Mouse (Mus musculus): ENCODE measurements around the gene Spag6. TPM values are rescaled to one million over a fixed set of nuclear protein-coding genes. Genes with fewer than 3 reads are reported as not detected.

Gene Spag6
- polyA plus RNA-seq, 1 experiment, result 0.26 TPM

DNA sequence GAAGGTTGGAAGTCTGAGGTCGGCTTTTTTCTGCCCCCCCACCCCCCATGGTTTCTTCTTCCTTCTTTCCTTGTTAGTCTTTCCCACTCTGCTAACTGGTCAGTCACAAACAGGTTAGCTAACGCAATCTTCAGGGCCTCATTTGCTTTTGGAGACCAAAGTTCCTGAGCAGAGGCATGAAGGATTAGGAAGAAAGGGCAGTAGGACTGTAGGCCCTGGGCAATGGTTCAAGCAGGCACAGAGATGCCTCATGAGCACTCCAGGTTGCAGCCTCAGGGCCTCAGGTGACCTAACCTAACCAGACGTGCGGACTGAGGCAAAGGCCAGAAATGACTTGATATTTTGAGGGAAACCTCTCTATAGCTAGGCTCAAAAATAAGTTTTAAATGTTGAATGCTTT lies 24.7 kb downstream of the Spag6 start:
- Histone ChIP-seq H3K27me3 (ENCODE audit: control insufficient read depth, insufficient read depth, low read length) (no peaks in the 10 kb centered on the region), H3K4me1 (replicated peaks; ENCODE audit: control insufficient read depth, insufficient read depth, low read length) (no peaks in the 10 kb centered on the region), H3K36me3 (ENCODE audit: control insufficient read depth, insufficient read depth, low read length) (no peaks in the 10 kb centered on the region), H3K4me3 (ENCODE audit: control insufficient read depth, insufficient read depth, low read length) (no peak overlapping the region), H3K27ac (ENCODE audit: control insufficient read depth, insufficient read depth, low read length) (no peak overlapping the region)
- TF ChIP-seq CTCF (IDR thresholded peaks at IDR 0.05; ENCODE audit: borderline replicate concordance, control insufficient read depth, extremely low read depth, insufficient read depth, low read length, poor library complexity), result no peak
- no peak for TF ChIP-seq POLR2A (IDR thresholded peaks at IDR 0.05; ENCODE audit: control insufficient read depth, extremely low read depth, insufficient read depth, low read length, poor library complexity)
- no peak for DNase-seq
- WGBS, result 95% methylated on average over 4 of the region's 4 CpGs

DNA sequence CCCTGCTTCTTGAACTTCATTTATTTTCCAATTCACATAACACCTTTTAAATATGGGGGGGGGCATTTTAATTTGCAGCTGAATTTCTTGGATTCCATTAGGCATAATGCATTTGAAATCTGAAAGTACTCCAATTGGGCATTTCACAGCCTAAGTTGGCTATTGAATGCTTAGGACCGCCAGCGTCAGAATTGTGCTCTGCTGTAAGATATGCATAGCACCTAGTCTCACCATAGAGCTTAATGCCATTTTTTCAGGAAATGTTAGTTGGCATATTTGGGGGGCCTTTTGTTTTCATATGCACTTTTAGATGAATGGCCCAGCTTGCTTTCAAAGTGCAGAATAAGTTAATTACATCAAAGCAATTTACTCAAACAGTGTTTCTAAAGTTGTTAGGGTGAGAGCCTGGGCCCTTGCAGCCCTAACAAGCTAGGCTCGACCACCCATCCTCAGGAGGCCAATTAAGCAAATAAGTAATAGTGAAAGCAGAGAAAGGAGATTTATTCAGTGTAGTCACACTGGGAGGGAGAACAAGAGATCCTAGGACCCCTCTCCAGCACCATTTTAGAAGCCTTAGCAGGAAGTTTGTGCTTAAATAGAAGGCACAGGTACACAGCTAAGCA lies 28.5 kb downstream of the Spag6 start:
- TF ChIP-seq CTCF (IDR thresholded peaks at IDR 0.05; ENCODE audit: borderline replicate concordance, control insufficient read depth, extremely low read depth, insufficient read depth, low read length, poor library complexity) (no peak), POLR2A (IDR thresholded peaks at IDR 0.05; ENCODE audit: control insufficient read depth, extremely low read depth, insufficient read depth, low read length, poor library complexity) (no peak)
- Histone ChIP-seq H3K36me3 (ENCODE audit: control insufficient read depth, insufficient read depth, low read length) (no peaks in the 10 kb centered on the region), H3K27ac (ENCODE audit: control insufficient read depth, insufficient read depth, low read length) (no peak overlapping the region), H3K4me3 (ENCODE audit: control insufficient read depth, insufficient read depth, low read length) (no peak overlapping the region), H3K27me3 (ENCODE audit: control insufficient read depth, insufficient read depth, low read length) (no peaks in the 10 kb centered on the region), H3K4me1 (replicated peaks; ENCODE audit: control insufficient read depth, insufficient read depth, low read length) (no peaks in the 10 kb centered on the region)
- no peak for DNase-seq
- 91% methylated on average over 3 of the region's 3 CpGs for WGBS

DNA sequence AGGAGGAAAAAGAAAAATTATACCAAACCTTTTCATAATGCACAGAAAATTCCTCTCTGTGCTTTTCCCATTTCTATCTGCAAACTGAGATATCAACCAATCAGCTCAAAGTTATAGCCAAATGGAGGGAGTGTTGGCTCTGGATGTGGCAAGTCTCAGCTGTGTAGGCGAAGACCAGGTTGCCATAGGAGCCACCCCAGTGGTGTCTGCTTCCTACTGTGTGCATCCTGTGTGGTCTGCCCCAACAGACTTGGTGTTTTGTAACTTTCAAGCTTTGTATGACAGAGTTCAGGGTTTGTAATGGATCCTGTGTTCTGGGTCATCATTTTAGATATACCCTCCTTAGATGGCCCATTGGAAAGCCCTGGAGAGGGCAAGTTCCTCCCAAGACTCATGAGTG lies 30.6 kb downstream of the Spag6 start:
- no peak overlapping the region for H3K4me3 ChIP-seq (ENCODE audit: control insufficient read depth, insufficient read depth, low read length)
- no peaks in the 10 kb centered on the region for H3K27me3 ChIP-seq (ENCODE audit: control insufficient read depth, insufficient read depth, low read length)
- DNase-seq, result no peak
- H3K36me3 ChIP-seq (ENCODE audit: control insufficient read depth, insufficient read depth, low read length), result no peaks in the 10 kb centered on the region
- TF ChIP-seq CTCF (IDR thresholded peaks at IDR 0.05; ENCODE audit: borderline replicate concordance, control insufficient read depth, extremely low read depth, insufficient read depth, low read length, poor library complexity) (no peak), POLR2A (IDR thresholded peaks at IDR 0.05; ENCODE audit: control insufficient read depth, extremely low read depth, insufficient read depth, low read length, poor library complexity) (no peak)
- no peak overlapping the region for H3K27ac ChIP-seq (ENCODE audit: control insufficient read depth, insufficient read depth, low read length)
- 54% methylated on average over 1 of the region's 1 CpGs for WGBS
- H3K4me1 ChIP-seq (replicated peaks; ENCODE audit: control insufficient read depth, insufficient read depth, low read length), result no peaks in the 10 kb centered on the region

DNA sequence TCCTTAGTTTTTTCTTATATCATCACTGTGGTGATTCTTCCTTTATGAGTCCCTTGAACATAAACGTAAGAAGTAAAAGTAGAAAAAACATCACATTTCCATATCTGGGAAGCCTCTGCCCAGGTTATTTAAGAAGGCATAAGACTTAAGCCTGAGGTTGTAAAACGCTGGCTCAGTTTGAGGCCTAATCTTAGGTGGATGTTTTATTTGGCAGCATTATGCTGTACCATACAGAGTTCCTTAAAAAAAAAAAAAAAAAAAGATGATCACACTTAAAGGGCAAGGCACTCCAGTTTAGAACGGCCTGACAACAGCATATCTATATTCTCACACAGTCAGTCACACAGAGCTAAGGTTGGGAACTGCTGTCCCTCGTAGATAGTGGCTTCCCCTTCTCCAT lies 32.0 kb downstream of the Spag6 start:
- Histone ChIP-seq H3K4me3 (ENCODE audit: control insufficient read depth, insufficient read depth, low read length) (no peak overlapping the region), H3K27me3 (ENCODE audit: control insufficient read depth, insufficient read depth, low read length) (no peaks in the 10 kb centered on the region), H3K4me1 (replicated peaks; ENCODE audit: control insufficient read depth, insufficient read depth, low read length) (no peaks in the 10 kb centered on the region), H3K36me3 (ENCODE audit: control insufficient read depth, insufficient read depth, low read length) (no peaks in the 10 kb centered on the region), H3K27ac (ENCODE audit: control insufficient read depth, insufficient read depth, low read length) (no peak overlapping the region)
- WGBS, result 87% methylated on average over 4 of the region's 4 CpGs
- TF ChIP-seq CTCF (IDR thresholded peaks at IDR 0.05; ENCODE audit: borderline replicate concordance, control insufficient read depth, extremely low read depth, insufficient read depth, low read length, poor library complexity) (no peak), POLR2A (IDR thresholded peaks at IDR 0.05; ENCODE audit: control insufficient read depth, extremely low read depth, insufficient read depth, low read length, poor library complexity) (no peak)
- DNase-seq, result no peak

DNA sequence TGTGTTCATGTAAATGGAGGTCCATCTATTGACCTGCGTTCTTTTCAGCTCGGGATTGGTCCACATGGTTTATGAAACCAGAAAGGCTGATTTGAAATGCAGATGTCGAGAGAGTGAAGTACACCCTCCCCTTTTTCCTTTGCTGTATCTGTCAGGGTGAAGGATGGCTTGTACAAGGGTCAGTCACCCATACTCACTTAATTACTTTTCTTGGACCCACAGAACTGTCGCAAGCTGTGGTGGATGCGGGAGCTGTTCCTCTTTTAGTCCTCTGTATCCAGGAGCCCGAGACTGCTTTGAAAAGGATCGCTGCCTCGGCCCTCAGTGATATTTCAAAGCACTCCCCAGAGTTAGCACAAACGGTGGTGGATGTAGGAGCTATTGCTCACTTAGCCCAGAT lies 37.9 kb downstream of the Spag6 start:
- no peaks in the 10 kb centered on the region for H3K36me3 ChIP-seq (ENCODE audit: control insufficient read depth, insufficient read depth, low read length)
- no peak overlapping the region for H3K27ac ChIP-seq (ENCODE audit: control insufficient read depth, insufficient read depth, low read length)
- TF ChIP-seq CTCF (IDR thresholded peaks at IDR 0.05; ENCODE audit: borderline replicate concordance, control insufficient read depth, extremely low read depth, insufficient read depth, low read length, poor library complexity), result no peak
- no peak for TF ChIP-seq POLR2A (IDR thresholded peaks at IDR 0.05; ENCODE audit: control insufficient read depth, extremely low read depth, insufficient read depth, low read length, poor library complexity)
- H3K27me3 ChIP-seq (ENCODE audit: control insufficient read depth, insufficient read depth, low read length), result no peaks in the 10 kb centered on the region
- WGBS, result 86% methylated on average over 9 of the region's 9 CpGs
- H3K4me1 ChIP-seq (replicated peaks; ENCODE audit: control insufficient read depth, insufficient read depth, low read length), result no peaks in the 10 kb centered on the region
- H3K4me3 ChIP-seq (ENCODE audit: control insufficient read depth, insufficient read depth, low read length), result no peak overlapping the region
- DNase-seq, result no peak

DNA sequence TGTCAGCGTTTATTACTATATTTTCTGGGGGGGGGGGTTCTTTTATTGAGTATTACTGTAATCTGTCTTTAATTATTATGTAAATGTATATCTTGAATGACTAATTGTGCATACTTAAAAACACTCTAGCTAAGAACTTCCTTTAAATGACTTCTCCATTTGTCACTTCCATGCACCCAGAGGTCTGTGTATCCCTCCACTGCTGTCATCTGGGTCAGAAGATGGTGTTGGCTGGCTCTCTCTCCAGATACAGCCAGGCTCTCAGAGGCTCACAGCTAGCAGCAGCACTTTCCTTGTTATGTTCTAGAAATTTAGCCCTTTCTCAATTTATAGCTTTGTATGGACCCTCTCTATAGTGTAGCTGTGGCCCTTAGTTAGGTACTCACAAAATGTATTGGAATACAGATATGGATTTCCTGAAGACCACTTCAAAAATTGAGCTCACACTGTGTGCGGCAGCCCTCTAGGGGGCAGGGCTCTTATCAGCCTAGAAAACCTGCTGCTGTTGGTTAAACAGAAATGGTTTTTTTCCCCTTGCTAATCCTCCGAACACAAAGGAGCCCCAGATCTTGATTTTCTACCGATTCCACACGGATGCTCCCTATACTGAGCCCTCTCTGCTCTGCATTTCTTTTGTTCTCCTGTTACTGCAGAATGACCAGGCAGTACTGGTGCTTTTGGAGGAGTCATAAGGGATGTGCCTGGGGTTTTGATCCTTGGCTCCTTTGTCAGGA lies 40.7 kb downstream of the Spag6 start:
- DNase-seq, result peak; percentile 6
- H3K36me3 ChIP-seq (ENCODE audit: control insufficient read depth, insufficient read depth, low read length), result no peaks in the 10 kb centered on the region
- H3K27ac ChIP-seq (ENCODE audit: control insufficient read depth, insufficient read depth, low read length), result no peak overlapping the region
- H3K4me3 ChIP-seq (ENCODE audit: control insufficient read depth, insufficient read depth, low read length), result no peak overlapping the region
- WGBS, result 50% methylated on average over 5 of the region's 5 CpGs
- H3K4me1 ChIP-seq (replicated peaks; ENCODE audit: control insufficient read depth, insufficient read depth, low read length), result no peaks in the 10 kb centered on the region
- no peaks in the 10 kb centered on the region for H3K27me3 ChIP-seq (ENCODE audit: control insufficient read depth, insufficient read depth, low read length)
- TF ChIP-seq CTCF (IDR thresholded peaks at IDR 0.05; ENCODE audit: borderline replicate concordance, control insufficient read depth, extremely low read depth, insufficient read depth, low read length, poor library complexity) (no peak), POLR2A (IDR thresholded peaks at IDR 0.05; ENCODE audit: control insufficient read depth, extremely low read depth, insufficient read depth, low read length, poor library complexity) (no peak)
